Mouse (Mus musculus) midbrain, postnatal 0 days (tissue): ENCODE data around the gene Spdye4b. TPM values are rescaled to one million over a fixed set of nuclear protein-coding genes. Genes with fewer than 3 reads are reported as not detected.

Experiments used
- ATAC-seq: fragments of 200-750 bp; cut with Nextera tagmentation; 2 replicates; pipeline ENCODE4 v1.8.0; 2017; ENCODE audit warnings: moderate number of reproducible peaks, mild to moderate bottlenecking, moderate TSS enrichment, moderate library complexity; ENCODE audit not compliant: low FRiP score
- DNase-seq: peaks from one replicate; pipeline ENCODE4 v3.0.0-alpha.2; 2015; ENCODE audit warnings: low spot score
- H3K27ac ChIP-seq: fragments of 300-500 bp; sonication (generic); 2 replicates; pipeline ENCODE4 v1.5.1; 2014; ENCODE audit warnings: low read depth, mild to moderate bottlenecking, low read length, mixed read lengths
- H3K27me3 ChIP-seq: fragments of 300-500 bp; sonication (generic); 2 replicates; pipeline ENCODE4 v1.6.1; 2014; ENCODE audit warnings: low read length, control low read depth, mixed read lengths; ENCODE audit not compliant: insufficient read depth
- H3K36me3 ChIP-seq: fragments of 300-500 bp; sonication (generic); 2 replicates; pipeline ENCODE4 v1.6.1; 2014; ENCODE audit warnings: low read length, control low read depth, mixed read lengths; ENCODE audit not compliant: insufficient read depth
- H3K4me1 ChIP-seq: fragments of 300-500 bp; sonication (generic); 2 replicates; pipeline ENCODE4 v1.6.1; 2014; ENCODE audit warnings: mild to moderate bottlenecking, control low read depth, antibody characterized with exemption, low read length, mixed read lengths; ENCODE audit not compliant: insufficient read depth
- H3K4me2 ChIP-seq: fragments of 300-500 bp; sonication (generic); 2 replicates; pipeline ENCODE4 v1.6.1; 2014; ENCODE audit warnings: low read depth, mild to moderate bottlenecking, low read length, mixed read lengths; ENCODE audit not compliant: poor library complexity, severe bottlenecking
- H3K4me3 ChIP-seq: fragments of 300-500 bp; sonication (generic); 2 replicates; pipeline ENCODE4 v1.5.1; 2014; ENCODE audit warnings: low read depth, mild to moderate bottlenecking, low read length, moderate library complexity
- H3K9ac ChIP-seq: fragments of 300-500 bp; sonication (generic); replicated peaks from 2 replicates; pipeline ENCODE4 v1.6.1; 2014; ENCODE audit warnings: mild to moderate bottlenecking, low read length, moderate library complexity, mixed read lengths; ENCODE audit not compliant: poor library complexity, severe bottlenecking
- H3K9me3 ChIP-seq: fragments of 300-500 bp; sonication (generic); 2 replicates; pipeline ENCODE4 v1.6.1; 2016; ENCODE audit warnings: low read length, control low read depth
- CTCF ChIP-seq: IDR thresholded peaks from 2 replicates; pipeline ENCODE4 v1.5.1; 2016; ENCODE audit warnings: antibody characterized with exemption, mild to moderate bottlenecking
- WGBS: fragments of 180-500 bp; shearing (Covaris S2); extraction: QIAGEN DNeasy Blood & Tissue Kit; methylation state at CpG from one replicate; pipeline ENCODE4 v1.1.7; 2014; 5-methylcytosine and 5-hydroxymethylcytosine counted together
- polyA plus RNA-seq: library from polyadenylated mRNA; unstranded; fragments of >200 nt; fragmentation: Nextera tagmentation; extraction: Ambion mirVana; gene quantifications from 2 replicates; pipeline ENCODE4 v1.2.1, GENCODE M21; 2015
- total RNA-seq: library from RNA; depleted of rRNA; stranded (reverse); fragments of >200 nt; gene quantifications from 2 replicates; pipeline ENCODE4 v1.2.3, GENCODE M21; 2014

Gene Spdye4b
- total and polyA plus RNA-seq, 2 experiments from 2014 or later = not detected

GRCm38 (mm10) chr5:143147481-143147880, 33.3 kb upstream of the Spdye4b start, which contains the start of gene Olfr718-ps1:
Gene Olfr718-ps1, minus strand, starts transcription at chr5:143147581.
- WGBS = 71% methylated on average over 3 of the region's 3 CpGs
- H3K4me1 ChIP-seq = no peaks in the 10 kb centered on the region
- DNase-seq = no peak
- H3K36me3 ChIP-seq = no peaks in the 10 kb centered on the region
- no peak within 1 kb of the TSS for H3K4me2 ChIP-seq
- no peak for ATAC-seq
- no peak within 1 kb of the TSS for H3K27ac ChIP-seq
- no peak for TF ChIP-seq CTCF
- no peaks in the 10 kb centered on the region for H3K9me3 ChIP-seq
- no peaks in the 10 kb centered on the region for H3K27me3 ChIP-seq
- no peak within 1 kb of the TSS for H3K4me3 ChIP-seq
- H3K9ac ChIP-seq = no peak within 1 kb of the TSS

GRCm38 (mm10) chr5:143148661-143149060, 32.2 kb upstream of the Spdye4b start:
- Histone ChIP-seq H3K4me1 (no peaks in the 10 kb centered on the region), H3K27me3 (no peaks in the 10 kb centered on the region), H3K9ac (no peak overlapping the region), H3K27ac (no peak overlapping the region), H3K9me3 (no peaks in the 10 kb centered on the region), H3K36me3 (no peaks in the 10 kb centered on the region), H3K4me2 (no peak overlapping the region), H3K4me3 (no peak overlapping the region)
- ATAC-seq = no peak
- DNase-seq = no peak
- WGBS = 97% methylated on average over 5 of the region's 5 CpGs
- no peak for TF ChIP-seq CTCF

GRCm38 (mm10) chr5:143149536-143149935, 31.3 kb upstream of the Spdye4b start:
- ATAC-seq (no peak), DNase-seq (no peak)
- Histone ChIP-seq H3K36me3 (no peaks in the 10 kb centered on the region), H3K27ac (no peak overlapping the region), H3K4me1 (no peaks in the 10 kb centered on the region), H3K9me3 (no peaks in the 10 kb centered on the region), H3K9ac (no peak overlapping the region), H3K27me3 (no peaks in the 10 kb centered on the region), H3K4me3 (no peak overlapping the region), H3K4me2 (no peak overlapping the region)
- WGBS = 95% methylated on average over 2 of the region's 2 CpGs
- TF ChIP-seq CTCF = no peak; the same call in 1 of the 2 replicates

GRCm38 (mm10) chr5:143150044-143150443, 30.8 kb upstream of the Spdye4b start:
- Histone ChIP-seq H3K4me1 (no peaks in the 10 kb centered on the region), H3K27ac (no peak overlapping the region), H3K9me3 (no peaks in the 10 kb centered on the region), H3K27me3 (0 out of 2 replicates have a peak, but pooled peaks cover 4% of the 10 kb centered on the region), H3K4me3 (no peak overlapping the region), H3K36me3 (no peaks in the 10 kb centered on the region), H3K9ac (no peak overlapping the region), H3K4me2 (no peak overlapping the region)
- DNase-seq (no peak), ATAC-seq (no peak)
- 82% methylated on average over 2 of the region's 2 CpGs for WGBS
- no peak for TF ChIP-seq CTCF

GRCm38 (mm10) chr5:143153756-143154155, 27.1 kb upstream of the Spdye4b start:
- Histone ChIP-seq H3K9me3 (no peaks in the 10 kb centered on the region), H3K4me2 (no peak overlapping the region), H3K9ac (no peak overlapping the region), H3K4me3 (no peak overlapping the region), H3K4me1 (no peaks in the 10 kb centered on the region), H3K36me3 (no peaks in the 10 kb centered on the region), H3K27me3 (peaks cover 33% of the 10 kb centered on the region), H3K27ac (no peak overlapping the region)
- no peak for TF ChIP-seq CTCF
- DNase-seq (no peak), ATAC-seq (no peak)
- 91% methylated on average over 10 of the region's 10 CpGs for WGBS

- no peak overlapping the region for H3K4me3 ChIP-seq
- H3K9ac ChIP-seq = no peak overlapping the region
- no peaks in the 10 kb centered on the region for H3K9me3 ChIP-seq
- ATAC-seq (no peak), DNase-seq (no peak)
- WGBS = 88% methylated on average over 3 of the region's 3 CpGs
- no peak overlapping the region for H3K4me2 ChIP-seq
- no peaks in the 10 kb centered on the region for H3K36me3 ChIP-seq
- peaks cover 38% of the 10 kb centered on the region for H3K27me3 ChIP-seq
- H3K4me1 ChIP-seq = no peaks in the 10 kb centered on the region
- no peak overlapping the region for H3K27ac ChIP-seq
- no peak for TF ChIP-seq CTCF
Measured at GRCm38 (mm10) chr5:143155534-143155933, 25.3 kb upstream of the Spdye4b start.
